Mouse (Mus musculus) Patski (cell line): ENCODE data around the gene Fundc1. TPM values are rescaled to one million over a fixed set of nuclear protein-coding genes. Genes with fewer than 3 reads are reported as not detected.
"Not testable (repeated sequence)": the region's sequence is repeated elsewhere in the genome, so short reads cannot be mapped to it uniquely, and the experiment has no call there.

Experiments used
- ATAC-seq: fragments of 100-300 bp; one replicate; pipeline ENCODE4 v1.8.0; 2021
- CTCF ChIA-PET: fragments of 350-600 bp; sonication (Branson Sonifier 250); formaldehyde crosslinking; loops from one replicate; lab custom pipeline; 2022; ENCODE audit warnings: inconsistent platforms; lab: Charles Lee
- POLR2A ChIA-PET: fragments of 350-600 bp; sonication (Branson Sonifier 250); formaldehyde crosslinking; loops from one replicate; lab custom pipeline; 2022; ENCODE audit warnings: antibody characterized with exemption, inconsistent platforms; lab: Charles Lee
- DNase-seq: peaks from one replicate; pipeline ENCODE4 v3.0.0-alpha.2; 2011; ENCODE audit warnings: low read depth, low spot score
- H3K27me3 ChIP-seq: fragments of 371-371 bp; one replicate; pipeline ENCODE4 v1.5.1; 2021
- CTCF ChIP-seq: fragments of 100-300 bp; IDR thresholded peaks from one replicate; pipeline ENCODE4 v1.5.1; 2021
- in situ Hi-C: fragments of 300-500 bp; cut with MboI; formaldehyde crosslinking; loops from 3 replicates; pipeline ENCODE4 v1.11.1; 2018; ENCODE audit warnings: low pct_unique_long_range_greater_than_20kb, mixed read lengths
- polyA plus RNA-seq: library from polyadenylated mRNA; unstranded; gene quantifications from one replicate; pipeline ENCODE4 v1.2.3, GENCODE M21; 2021

The Fundc1 gene
- polyA plus RNA-seq, 1 experiment from 2014 or later = 54.1 TPM

- POLR2A ChIA-PET = no interaction called here
- in situ Hi-C loops = loop anchor here (25.0 kb wide), 2 partner anchors 667 to 683 kb away; no protein-coding TSS in a partner anchor
Measured at GRCm38 (mm10) chrX:17554488-17554887, 17.6 kb downstream of the Fundc1 start.

GRCm38 (mm10) chrX:17551586-17551985 is 20.5 kb downstream of the Fundc1 start:
- CTCF ChIA-PET = interaction anchor here (1.1 kb wide), 1 partner anchor 9 kb away, joined by 3 read pairs; no protein-coding TSS in a partner anchor
- POLR2A ChIA-PET, DNase-seq, ATAC-seq: not testable (repeated sequence)
- in situ Hi-C loops = loop anchor here (25.0 kb wide), 2 partner anchors 664 to 686 kb away; no protein-coding TSS in a partner anchor
- peaks cover 17% of the 10 kb centered on the region for H3K27me3 ChIP-seq

More at GRCm38 (mm10) chrX:17554488-17554887, 17.6 kb downstream of the Fundc1 start:
- TF ChIP-seq CTCF = no peak
- CTCF ChIA-PET = no interaction called here
- DNase-seq (no peak), ATAC-seq (no peak)
- peaks cover 25% of the 10 kb centered on the region for H3K27me3 ChIP-seq

GRCm38 (mm10) chrX:17547143-17547806 is 24.9 kb downstream of the Fundc1 start:
- in situ Hi-C loops = no loop called here
- POLR2A ChIA-PET = no interaction called here
- ATAC-seq = no peak
- no peak for DNase-seq
- CTCF ChIA-PET = no interaction called here
- TF ChIP-seq CTCF = no peak
- peaks cover 8% of the 10 kb centered on the region for H3K27me3 ChIP-seq

GRCm38 (mm10) chrX:17544860-17545492 is 27.1 kb downstream of the Fundc1 start:
- no peak for DNase-seq
- POLR2A ChIA-PET = no interaction called here
- CTCF ChIA-PET = no interaction called here
- in situ Hi-C loops = no loop called here
- TF ChIP-seq CTCF = no peak
- no peak for ATAC-seq
- H3K27me3 ChIP-seq = peaks cover 9% of the 10 kb centered on the region

- no peak for ATAC-seq
- ChIA-PET CTCF (no interaction called here), POLR2A (no interaction called here)
- peaks cover 17% of the 10 kb centered on the region for H3K27me3 ChIP-seq
- DNase-seq = no peak
- in situ Hi-C loops = no loop called here
- no peak for TF ChIP-seq CTCF
Measured at GRCm38 (mm10) chrX:17537701-17538100, 34.4 kb downstream of the Fundc1 start.

- POLR2A ChIA-PET = no interaction called here
- in situ Hi-C loops = no loop called here
- DNase-seq (no peak), ATAC-seq (no peak)
- CTCF ChIA-PET = no interaction called here
- TF ChIP-seq CTCF = no peak
- peaks cover 5% of the 10 kb centered on the region for H3K27me3 ChIP-seq
Measured at GRCm38 (mm10) chrX:17527008-17527407, 45.1 kb downstream of the Fundc1 start.

- CTCF ChIA-PET = no interaction called here
- POLR2A ChIA-PET = no interaction called here
- H3K27me3 ChIP-seq = peaks cover 17% of the 10 kb centered on the region
- in situ Hi-C loops = no loop called here
- DNase-seq (no peak), ATAC-seq (no peak)
- no peak for TF ChIP-seq CTCF
Measured at GRCm38 (mm10) chrX:17521221-17521716, 50.9 kb downstream of the Fundc1 start.

- POLR2A ChIA-PET = no interaction called here
- TF ChIP-seq CTCF = no peak
- in situ Hi-C loops = no loop called here
- DNase-seq (no peak), ATAC-seq (no peak)
- H3K27me3 ChIP-seq = peaks cover 27% of the 10 kb centered on the region
- CTCF ChIA-PET = no interaction called here
Measured at GRCm38 (mm10) chrX:17520086-17520485, 52.0 kb downstream of the Fundc1 start.

GRCm38 (mm10) chrX:17514012-17514411 is 58.1 kb downstream of the Fundc1 start:
- CTCF ChIA-PET = interaction anchor here (0.6 kb wide), 1 partner anchor 77 kb away, joined by 3 read pairs; no protein-coding TSS in a partner anchor

GRCm38 (mm10) chrX:17512021-17512602 is 60.0 kb downstream of the Fundc1 start:
- H3K27me3 ChIP-seq = peaks cover 18% of the 10 kb centered on the region
- DNase-seq = no peak
- POLR2A ChIA-PET = interaction anchor here (1.3 kb wide), 1 partner anchor 17 kb away, joined by 3 read pairs; no protein-coding TSS in a partner anchor
- CTCF ChIA-PET = no interaction called here
- TF ChIP-seq CTCF = no peak
- no peak for ATAC-seq
- in situ Hi-C loops = no loop called here

More at GRCm38 (mm10) chrX:17514012-17514411, 58.1 kb downstream of the Fundc1 start:
- peaks cover 26% of the 10 kb centered on the region for H3K27me3 ChIP-seq
- POLR2A ChIA-PET = no interaction called here
- TF ChIP-seq CTCF = no peak
- in situ Hi-C loops = no loop called here
- no peak for ATAC-seq
- DNase-seq = no peak
